Mouse (Mus musculus) embryonic facial prominence, embryonic 10.5 days (tissue): ENCODE results near the gene Gorasp2. TPM values are rescaled to one million over a fixed set of nuclear protein-coding genes. Genes with fewer than 3 reads are reported as not detected.

Experiments
- DNase-seq: peaks from one replicate; pipeline ENCODE4 v3.0.0-alpha.2; 2017; ENCODE audit warnings: low spot score
- H3K27ac ChIP-seq: fragments of 300-500 bp; sonication (generic); replicated peaks from 2 replicates; pipeline ENCODE4 v1.5.1; 2016; ENCODE audit warnings: mild to moderate bottlenecking
- H3K27me3 ChIP-seq: fragments of 300-500 bp; sonication (generic); replicated peaks from 2 replicates; pipeline ENCODE4 v1.6.1; 2016; ENCODE audit warnings: low read depth, mild to moderate bottlenecking; ENCODE audit not compliant: poor library complexity, severe bottlenecking
- H3K36me3 ChIP-seq: fragments of 300-500 bp; sonication (generic); replicated peaks from 2 replicates; pipeline ENCODE4 v1.6.1; 2016; ENCODE audit warnings: mild to moderate bottlenecking, moderate library complexity
- H3K4me1 ChIP-seq: fragments of 300-500 bp; sonication (generic); 2 replicates; pipeline ENCODE4 v1.6.1; 2016
- H3K4me3 ChIP-seq: fragments of 300-500 bp; sonication (generic); 2 replicates; pipeline ENCODE4 v1.5.1; 2016; ENCODE audit warnings: mild to moderate bottlenecking, moderate library complexity
- H3K9me3 ChIP-seq: fragments of 300-500 bp; sonication (generic); 2 replicates; pipeline ENCODE4 v1.6.1; 2016; ENCODE audit warnings: mild to moderate bottlenecking
- WGBS: fragments of 180-500 bp; shearing (Covaris S2); methylation state at CpG from one replicate; pipeline ENCODE4 v1.1.7; 2016; 5-methylcytosine and 5-hydroxymethylcytosine counted together
- polyA plus RNA-seq: library from polyadenylated mRNA; unstranded; fragments of >200 nt; fragmentation: Nextera tagmentation; extraction: Ambion mirVana; gene quantifications from 2 replicates; pipeline ENCODE4 v1.2.1, GENCODE M21; 2016

Gene Gorasp2
- polyA plus RNA-seq, 1 experiment from 2014 or later, result 156 TPM

GRCm38 (mm10) chr2:70667016-70667415 is 5.6 kb downstream of the Gorasp2 start:
- Histone ChIP-seq H3K4me1 (peaks cover 13% of the 10 kb centered on the region), H3K4me3 (no peak overlapping the region), H3K27me3 (no peaks in the 10 kb centered on the region), H3K9me3 (no peaks in the 10 kb centered on the region), H3K36me3 (peaks cover 32% of the 10 kb centered on the region), H3K27ac (no peak overlapping the region)
- WGBS, result 93% methylated on average over 7 of the region's 7 CpGs
- DNase-seq, result no peak

GRCm38 (mm10) chr2:70669241-70669640 is 7.9 kb downstream of the Gorasp2 start:
- DNase-seq, result no peak
- H3K27ac ChIP-seq, result no peak overlapping the region
- 89% methylated on average over 2 of the region's 2 CpGs for WGBS
- no peak overlapping the region for H3K4me3 ChIP-seq
- H3K4me1 ChIP-seq, result no peaks in the 10 kb centered on the region
- no peaks in the 10 kb centered on the region for H3K27me3 ChIP-seq
- H3K36me3 ChIP-seq, result peaks cover 26% of the 10 kb centered on the region
- no peaks in the 10 kb centered on the region for H3K9me3 ChIP-seq

GRCm38 (mm10) chr2:70669896-70670295 is 8.5 kb downstream of the Gorasp2 start:
- 77% methylated on average over 2 of the region's 2 CpGs for WGBS
- DNase-seq, result no peak
- H3K4me3 ChIP-seq, result no peak overlapping the region
- no peaks in the 10 kb centered on the region for H3K4me1 ChIP-seq
- no peak overlapping the region for H3K27ac ChIP-seq
- H3K36me3 ChIP-seq, result peaks cover 25% of the 10 kb centered on the region
- H3K27me3 ChIP-seq, result no peaks in the 10 kb centered on the region
- H3K9me3 ChIP-seq, result no peaks in the 10 kb centered on the region

GRCm38 (mm10) chr2:70672476-70672875 is 11.1 kb downstream of the Gorasp2 start:
- Histone ChIP-seq H3K4me3 (no peak overlapping the region), H3K27ac (no peak overlapping the region), H3K9me3 (no peaks in the 10 kb centered on the region), H3K27me3 (no peaks in the 10 kb centered on the region), H3K36me3 (0 out of 2 replicates have a peak, but pooled peaks cover 8% of the 10 kb centered on the region), H3K4me1 (no peaks in the 10 kb centered on the region)
- no peak for DNase-seq
- WGBS, result 84% methylated on average over 2 of the region's 2 CpGs

- no peak for DNase-seq
- Histone ChIP-seq H3K27me3 (no peaks in the 10 kb centered on the region), H3K27ac (no peak overlapping the region), H3K4me1 (no peaks in the 10 kb centered on the region), H3K4me3 (no peak overlapping the region), H3K36me3 (peaks cover 13% of the 10 kb centered on the region), H3K9me3 (no peaks in the 10 kb centered on the region)
- 91% methylated on average over 7 of the region's 7 CpGs for WGBS
Measured at GRCm38 (mm10) chr2:70673445-70674126, 12.2 kb downstream of the Gorasp2 start.

- Histone ChIP-seq H3K27ac (no peak overlapping the region), H3K4me1 (no peaks in the 10 kb centered on the region), H3K27me3 (no peaks in the 10 kb centered on the region), H3K36me3 (peaks cover 97% of the 10 kb centered on the region), H3K4me3 (no peak overlapping the region), H3K9me3 (no peaks in the 10 kb centered on the region)
- WGBS, result 87% methylated on average over 2 of the region's 2 CpGs
- no peak for DNase-seq
Measured at GRCm38 (mm10) chr2:70682324-70682723, 20.9 kb downstream of the Gorasp2 start.

- peaks cover 100% of the 10 kb centered on the region for H3K36me3 ChIP-seq
Measured at GRCm38 (mm10) chr2:70688454-70689078, 27.2 kb downstream of the Gorasp2 start.

GRCm38 (mm10) chr2:70690195-70690594 is 28.8 kb downstream of the Gorasp2 start:
- H3K27me3 ChIP-seq, result no peaks in the 10 kb centered on the region
- DNase-seq, result no peak
- H3K9me3 ChIP-seq, result no peaks in the 10 kb centered on the region
- peaks cover 87% of the 10 kb centered on the region for H3K36me3 ChIP-seq
- no peaks in the 10 kb centered on the region for H3K4me1 ChIP-seq
- no peak overlapping the region for H3K4me3 ChIP-seq
- H3K27ac ChIP-seq, result no peak overlapping the region
- WGBS, result 84% methylated on average over 11 of the region's 11 CpGs

More at GRCm38 (mm10) chr2:70688454-70689078, 27.2 kb downstream of the Gorasp2 start:
- Histone ChIP-seq H3K4me3 (no peak overlapping the region), H3K4me1 (no peaks in the 10 kb centered on the region), H3K27me3 (no peaks in the 10 kb centered on the region), H3K9me3 (no peaks in the 10 kb centered on the region), H3K27ac (no peak overlapping the region)
- WGBS, result 95% methylated on average over 21 of the region's 21 CpGs
- DNase-seq, result no peak

GRCm38 (mm10) chr2:70695712-70696111 is 34.3 kb downstream of the Gorasp2 start:
- Histone ChIP-seq H3K27me3 (no peaks in the 10 kb centered on the region), H3K27ac (no peak overlapping the region), H3K4me1 (no peaks in the 10 kb centered on the region), H3K36me3 (peaks cover 47% of the 10 kb centered on the region), H3K9me3 (no peaks in the 10 kb centered on the region), H3K4me3 (no peak overlapping the region)
- no peak for DNase-seq
- WGBS, result 93% methylated on average over 10 of the region's 10 CpGs

GRCm38 (mm10) chr2:70700851-70701250 is 39.5 kb downstream of the Gorasp2 start:
- no peaks in the 10 kb centered on the region for H3K9me3 ChIP-seq
- no peaks in the 10 kb centered on the region for H3K27me3 ChIP-seq
- no peak overlapping the region for H3K27ac ChIP-seq
- no peak for DNase-seq
- WGBS, result 90% methylated on average over 3 of the region's 3 CpGs
- H3K4me1 ChIP-seq, result peaks cover 26% of the 10 kb centered on the region
- H3K36me3 ChIP-seq, result peaks cover 8% of the 10 kb centered on the region; the same call in 1 of the 2 replicates
- H3K4me3 ChIP-seq, result no peak overlapping the region

GRCm38 (mm10) chr2:70701571-70701970 is 40.2 kb downstream of the Gorasp2 start:
- Histone ChIP-seq H3K27me3 (no peaks in the 10 kb centered on the region), H3K9me3 (no peaks in the 10 kb centered on the region), H3K4me3 (no peak overlapping the region), H3K36me3 (peaks cover 1% of the 10 kb centered on the region; the same call in 1 of the 2 replicates), H3K4me1 (peaks cover 26% of the 10 kb centered on the region), H3K27ac (no peak overlapping the region)
- DNase-seq, result no peak
- WGBS, result 69% methylated on average over 9 of the region's 9 CpGs

- no peak for DNase-seq
- no peaks in the 10 kb centered on the region for H3K9me3 ChIP-seq
- no peaks in the 10 kb centered on the region for H3K27me3 ChIP-seq
- 62% methylated on average over 5 of the region's 5 CpGs for WGBS
- H3K27ac ChIP-seq, result peak overlapping the region; percentile 14; the same call in 1 of the 2 replicates
- H3K4me1 ChIP-seq, result peaks cover 29% of the 10 kb centered on the region
- no peaks in the 10 kb centered on the region; the same call in 1 of the 2 replicates for H3K36me3 ChIP-seq
- H3K4me3 ChIP-seq, result no peak overlapping the region
Measured at GRCm38 (mm10) chr2:70702403-70702802, 41.0 kb downstream of the Gorasp2 start.
